Mouse (Mus musculus) heart, embryonic 13.5 days (tissue): Measurements from ENCODE around the gene Bcl9l. TPM values are rescaled to one million over a fixed set of nuclear protein-coding genes. Genes with fewer than 3 reads are reported as not detected.

ENCODE experiments used
- ATAC-seq: fragments of 200-750 bp; cut with Nextera tagmentation; 2 replicates; pipeline ENCODE4 v1.8.0; 2017; ENCODE audit warnings: moderate TSS enrichment; ENCODE audit not compliant: insufficient number of reproducible peaks, low FRiP score, low TSS enrichment; ENCODE audit errors: extremely low read depth
- H3K27ac ChIP-seq: fragments of 300-500 bp; sonication (generic); replicated peaks from 2 replicates; pipeline ENCODE4 v1.5.1; 2015; ENCODE audit warnings: moderate library complexity, mild to moderate bottlenecking, inconsistent platforms
- H3K27me3 ChIP-seq: fragments of 300-500 bp; sonication (generic); replicated peaks from 2 replicates; pipeline ENCODE4 v1.6.1; 2015; ENCODE audit warnings: mild to moderate bottlenecking, inconsistent platforms
- H3K36me3 ChIP-seq: fragments of 300-500 bp; sonication (generic); 2 replicates; pipeline ENCODE4 v1.6.1; 2015; ENCODE audit warnings: mild to moderate bottlenecking, inconsistent platforms
- H3K4me1 ChIP-seq: fragments of 300-500 bp; sonication (generic); 2 replicates; pipeline ENCODE4 v1.6.1; 2015; ENCODE audit warnings: inconsistent platforms
- H3K4me2 ChIP-seq: fragments of 300-500 bp; sonication (generic); 2 replicates; pipeline ENCODE4 v1.6.1; 2015; ENCODE audit warnings: inconsistent platforms, mild to moderate bottlenecking, moderate library complexity
- H3K4me3 ChIP-seq: fragments of 300-500 bp; sonication (generic); 2 replicates; pipeline ENCODE4 v1.5.1; 2015; ENCODE audit warnings: moderate library complexity, mild to moderate bottlenecking, inconsistent platforms
- H3K9ac ChIP-seq: fragments of 300-500 bp; sonication (generic); 2 replicates; pipeline ENCODE4 v1.6.1; 2015; ENCODE audit warnings: inconsistent platforms, mild to moderate bottlenecking, moderate library complexity
- H3K9me3 ChIP-seq: fragments of 300-500 bp; sonication (generic); 2 replicates; pipeline ENCODE4 v1.6.1; 2016; ENCODE audit warnings: inconsistent platforms
- WGBS: fragments of 180-500 bp; shearing (Covaris S2); methylation state at CpG from one replicate; pipeline ENCODE4 v1.1.7; 2015; ENCODE audit warnings: mixed read lengths; 5-methylcytosine and 5-hydroxymethylcytosine counted together
- polyA plus RNA-seq: library from polyadenylated mRNA; unstranded; fragments of >200 nt; fragmentation: Nextera tagmentation; extraction: Ambion mirVana; gene quantifications from 2 replicates; pipeline ENCODE4 v1.2.1, GENCODE M21; 2015

Bcl9l gene
- polyA plus RNA-seq, 1 experiment from 2014 or later = 9.4 TPM

DNA sequence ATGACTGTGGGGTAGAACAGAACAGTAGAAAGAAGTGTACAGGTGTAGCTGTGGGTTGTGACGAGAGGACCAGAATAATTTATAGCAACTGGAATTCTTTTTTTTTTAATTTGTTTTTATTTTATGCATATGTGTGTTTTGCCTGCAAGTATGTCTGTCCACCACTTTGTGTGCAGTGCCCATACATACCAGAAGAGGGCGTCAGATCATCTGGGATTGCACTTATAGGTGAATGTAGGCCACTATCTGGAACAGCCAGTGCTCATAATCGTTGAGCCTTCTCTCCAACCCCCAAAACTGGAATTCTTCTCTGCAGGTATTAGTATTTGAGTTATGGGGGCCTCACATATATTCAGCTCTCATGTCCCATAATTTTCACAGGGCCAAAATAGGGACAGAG lies 9.4 kb upstream of the Bcl9l start:
- Histone ChIP-seq H3K9ac (no peak overlapping the region), H3K27me3 (peaks cover 15% of the 10 kb centered on the region), H3K4me1 (peaks cover 18% of the 10 kb centered on the region), H3K4me2 (no peak overlapping the region), H3K36me3 (no peaks in the 10 kb centered on the region), H3K4me3 (no peak overlapping the region), H3K9me3 (no peaks in the 10 kb centered on the region), H3K27ac (no peak overlapping the region)
- WGBS = 56% methylated on average over 3 of the region's 3 CpGs
- no peak for ATAC-seq

DNA sequence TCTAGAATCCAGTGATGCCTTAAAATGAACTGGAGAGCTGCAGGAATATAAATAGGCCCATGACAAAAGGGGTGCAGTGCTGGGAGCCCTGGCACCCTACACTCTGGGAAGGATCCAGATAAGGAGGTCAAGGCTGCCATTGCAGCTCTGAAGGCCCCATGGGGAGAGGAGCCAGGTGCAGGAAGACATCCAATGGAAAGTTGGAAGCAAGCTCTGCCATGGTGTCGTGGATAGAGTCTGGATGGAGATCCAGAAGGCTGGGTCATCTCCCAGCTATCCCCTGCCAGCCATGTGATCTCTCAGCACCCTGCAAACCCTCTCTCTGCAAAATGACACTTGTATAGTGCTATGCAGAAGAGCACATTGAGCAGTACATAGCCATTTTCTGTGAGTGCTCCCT lies 8.3 kb upstream of the Bcl9l start:
- Histone ChIP-seq H3K4me3 (no peak overlapping the region), H3K27ac (no peak overlapping the region), H3K4me1 (peaks cover 18% of the 10 kb centered on the region), H3K27me3 (peaks cover 7% of the 10 kb centered on the region; the same call in 1 of the 2 replicates), H3K9me3 (no peaks in the 10 kb centered on the region), H3K9ac (0 out of 2 replicates have a peak overlapping the region, but pooled peaks have one; percentile 17), H3K36me3 (no peaks in the 10 kb centered on the region), H3K4me2 (no peak overlapping the region)
- ATAC-seq = no peak
- 40% methylated on average over 1 of the region's 1 CpGs for WGBS

DNA sequence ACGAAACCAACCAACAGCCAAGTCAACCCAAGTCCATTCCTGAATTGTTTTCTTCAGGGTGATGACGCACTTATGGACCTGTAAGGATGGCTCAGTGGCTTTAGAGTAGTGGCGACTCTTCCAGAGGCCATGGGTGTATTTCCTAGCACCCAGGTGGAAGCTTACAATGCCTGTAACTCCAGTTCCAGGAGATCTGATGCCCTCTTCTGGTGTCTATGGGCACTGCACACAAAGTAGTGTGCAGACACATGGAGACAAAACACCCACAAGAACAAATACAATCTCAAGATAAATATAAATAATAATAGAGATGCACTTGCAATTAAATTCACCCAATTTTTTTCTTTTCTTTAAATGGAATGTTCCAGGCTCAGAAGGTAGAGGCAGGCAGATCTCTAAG lies 6.7 kb upstream of the Bcl9l start:
- Histone ChIP-seq H3K9me3 (no peaks in the 10 kb centered on the region), H3K9ac (no peak overlapping the region), H3K4me1 (peaks cover 26% of the 10 kb centered on the region), H3K36me3 (no peaks in the 10 kb centered on the region), H3K27ac (no peak overlapping the region), H3K27me3 (0 out of 2 replicates have a peak, but pooled peaks cover 2% of the 10 kb centered on the region), H3K4me2 (no peak overlapping the region), H3K4me3 (no peak overlapping the region)
- ATAC-seq = no peak
- WGBS = 94% methylated on average over 3 of the region's 3 CpGs

DNA sequence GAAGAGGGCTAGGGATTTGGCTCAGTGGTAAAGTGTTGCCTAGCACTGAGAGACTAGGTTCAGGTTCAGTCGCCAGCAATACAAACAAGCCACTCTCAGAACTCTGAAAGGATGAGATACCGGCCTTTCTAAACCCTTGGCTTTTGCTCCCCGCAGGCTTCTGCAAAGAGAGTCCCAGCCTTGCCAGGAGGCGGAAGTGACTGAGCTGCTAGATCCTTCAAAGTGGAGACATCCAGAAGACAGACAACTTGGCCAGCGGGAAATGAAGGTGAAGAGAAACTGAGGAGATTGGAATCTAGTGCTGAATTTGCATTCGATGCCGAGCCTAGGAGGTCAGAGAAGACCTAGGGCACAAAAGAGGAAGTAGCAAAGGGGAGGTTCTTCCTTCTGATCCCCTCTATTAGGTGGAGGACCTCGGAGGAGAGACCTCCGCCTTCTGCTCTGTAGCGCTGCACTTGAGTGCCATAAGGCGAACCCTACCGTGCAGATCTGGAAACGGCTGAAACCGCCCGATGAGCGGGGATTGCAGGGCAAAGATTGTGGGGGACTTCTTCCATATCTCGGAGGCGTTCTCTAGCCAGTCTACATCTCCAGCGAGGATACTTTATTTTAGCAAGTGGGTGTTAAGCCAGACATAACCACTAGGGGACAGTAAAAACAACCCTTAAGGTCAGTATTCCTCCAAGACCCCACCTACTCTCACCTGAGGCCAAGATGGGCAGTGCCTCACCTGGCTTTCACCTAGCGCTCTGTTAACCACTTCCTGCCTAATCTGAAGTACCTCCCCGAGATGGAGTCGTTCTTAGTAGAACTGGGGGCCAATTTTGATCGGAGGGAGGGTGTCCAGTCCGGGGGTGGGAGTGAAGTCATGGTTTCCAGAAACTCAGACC lies 5.0 kb upstream of the Bcl9l start:
- Histone ChIP-seq H3K9me3 (no peaks in the 10 kb centered on the region), H3K36me3 (no peaks in the 10 kb centered on the region), H3K9ac (peak overlapping the region; percentile 90), H3K4me2 (peak overlapping the region; percentile 90), H3K27me3 (no peaks in the 10 kb centered on the region), H3K4me1 (peaks cover 33% of the 10 kb centered on the region), H3K4me3 (peak overlapping the region; percentile 71), H3K27ac (peak overlapping the region; percentile 99)
- WGBS = 4% methylated on average over 24 of the region's 24 CpGs
- no peak for ATAC-seq

DNA sequence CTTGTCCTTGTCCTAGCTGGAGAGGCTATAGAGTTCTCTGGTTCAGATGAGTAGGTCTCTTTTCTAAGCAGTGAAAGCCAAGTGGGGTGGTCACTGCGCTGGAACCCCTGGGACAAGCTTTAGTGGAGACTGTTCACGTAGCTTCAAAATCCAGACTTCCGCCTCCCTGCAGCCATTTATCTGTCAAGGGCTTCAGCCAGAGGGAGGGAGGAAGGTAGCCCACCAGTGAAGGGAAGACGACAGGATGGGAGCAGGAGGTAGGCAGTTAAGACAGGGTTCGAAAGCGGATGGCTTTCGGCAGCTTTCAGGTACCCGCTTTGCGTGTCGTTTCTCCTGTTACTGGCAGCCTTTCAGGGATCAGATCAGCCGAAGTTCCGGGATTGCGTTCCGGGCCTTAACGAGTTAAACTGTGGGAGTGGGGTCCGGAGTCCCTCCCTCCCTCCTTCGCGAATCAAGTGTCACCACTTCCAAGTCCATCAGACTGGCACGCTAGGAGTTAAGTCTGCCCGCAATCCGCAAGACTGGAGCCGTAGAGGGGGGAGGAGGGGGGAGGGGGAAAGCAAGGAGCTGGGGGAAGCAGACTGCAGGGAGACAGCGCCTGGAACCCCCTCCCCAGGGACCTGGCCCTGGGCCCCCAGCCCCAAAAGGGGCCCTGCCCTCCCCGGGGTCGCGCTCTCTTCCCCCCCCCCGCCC lies 4.2 kb upstream of the Bcl9l start:
- peak overlapping the region; percentile 99 for H3K27ac ChIP-seq
- 1% methylated on average over 22 of the region's 27 CpGs for WGBS
- peak; percentile 25; the same call in 1 of the 2 replicates for ATAC-seq
- peak overlapping the region; percentile 90 for H3K4me2 ChIP-seq
- H3K9ac ChIP-seq = peak overlapping the region; percentile 90
- H3K9me3 ChIP-seq = no peaks in the 10 kb centered on the region
- H3K36me3 ChIP-seq = no peaks in the 10 kb centered on the region
- peaks cover 33% of the 10 kb centered on the region for H3K4me1 ChIP-seq
- H3K27me3 ChIP-seq = no peaks in the 10 kb centered on the region
- H3K4me3 ChIP-seq = peak overlapping the region; percentile 71

DNA sequence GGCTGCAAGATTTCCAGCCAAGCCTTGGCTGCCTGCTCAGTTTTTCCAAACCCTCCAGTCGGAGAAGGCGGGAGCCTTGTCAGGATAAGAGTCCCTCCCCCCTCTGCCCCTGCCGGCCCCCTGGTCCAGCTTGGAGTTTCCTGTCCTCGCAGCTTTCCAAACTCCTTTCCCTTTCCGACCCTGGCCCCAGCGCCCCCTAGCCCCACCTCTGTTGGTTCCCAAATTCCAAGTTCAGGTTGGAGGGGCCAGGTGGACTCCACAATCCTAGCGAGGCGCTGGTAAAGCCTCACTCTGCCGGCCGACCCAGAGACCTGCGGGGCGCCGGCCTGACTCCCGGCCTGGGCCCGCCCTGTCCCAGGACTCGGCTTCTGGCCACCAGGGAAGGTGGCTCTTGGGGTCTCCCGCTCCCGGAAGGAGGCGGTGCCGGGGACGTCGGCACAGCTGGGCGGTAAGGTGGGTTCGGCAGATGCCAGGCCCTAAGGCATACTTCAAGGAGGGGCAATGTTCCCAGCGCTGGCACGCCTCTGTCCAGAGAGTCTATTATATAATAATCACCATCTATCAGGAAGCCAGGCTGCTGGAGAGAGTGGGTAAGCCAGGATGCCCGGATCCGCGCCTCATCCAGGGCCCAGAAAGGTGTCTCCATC lies 3.5 kb upstream of the Bcl9l start:
- Histone ChIP-seq H3K4me2 (peak overlapping the region; percentile 90), H3K9ac (peak overlapping the region; percentile 90), H3K36me3 (no peaks in the 10 kb centered on the region), H3K4me3 (peak overlapping the region; percentile 71), H3K9me3 (no peaks in the 10 kb centered on the region), H3K27me3 (no peaks in the 10 kb centered on the region), H3K27ac (peak overlapping the region; percentile 99), H3K4me1 (peaks cover 33% of the 10 kb centered on the region)
- under 1% methylated on average over 29 of the region's 29 CpGs for WGBS
- ATAC-seq = peak; percentile 18; the same call in 1 of the 2 replicates

DNA sequence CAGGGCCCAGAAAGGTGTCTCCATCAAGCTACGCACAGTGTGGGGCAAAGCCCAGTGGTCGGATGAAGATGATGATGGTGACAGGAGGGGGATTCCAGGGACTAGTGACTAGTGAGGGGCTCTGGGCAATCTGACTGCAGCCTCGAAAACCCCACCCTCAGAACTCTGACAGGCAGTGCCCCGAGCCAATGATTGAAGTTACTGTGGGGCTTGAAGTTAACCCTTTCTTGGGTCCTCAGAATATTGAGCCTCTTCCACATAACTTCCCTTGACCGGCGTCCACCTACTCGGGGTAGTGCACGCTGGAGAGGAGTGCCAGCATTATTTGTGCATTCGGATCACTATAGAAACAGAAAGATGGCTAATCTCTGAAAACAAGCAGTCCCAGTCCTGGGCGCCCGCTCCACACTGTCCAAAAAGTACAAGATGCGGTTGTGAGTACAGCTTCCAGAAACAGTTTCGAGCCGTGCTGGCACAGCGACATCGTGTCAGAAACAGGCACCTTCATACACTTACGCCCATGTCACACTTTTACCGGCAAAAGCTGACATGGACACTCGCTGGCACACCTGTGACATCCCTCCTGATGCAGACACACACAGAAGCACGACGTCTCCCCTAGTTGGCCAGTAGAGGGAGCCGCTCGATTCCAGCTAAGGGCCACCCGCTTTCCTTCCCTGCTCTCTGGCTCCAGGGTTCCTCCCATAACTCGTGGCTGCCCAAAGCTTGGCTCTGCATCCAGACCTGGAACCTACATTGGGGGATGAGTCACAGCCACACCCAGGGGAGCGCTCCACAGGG lies 2.8 kb upstream of the Bcl9l start:
- WGBS = under 1% methylated on average over 26 of the region's 26 CpGs
- H3K27me3 ChIP-seq = no peaks in the 10 kb centered on the region
- H3K9me3 ChIP-seq = no peaks in the 10 kb centered on the region
- H3K4me1 ChIP-seq = peaks cover 33% of the 10 kb centered on the region
- peak overlapping the region; percentile 71 for H3K4me3 ChIP-seq
- H3K36me3 ChIP-seq = no peaks in the 10 kb centered on the region
- no peak for ATAC-seq
- peak overlapping the region; percentile 99 for H3K27ac ChIP-seq
- peak overlapping the region; percentile 90 for H3K9ac ChIP-seq
- H3K4me2 ChIP-seq = peak overlapping the region; percentile 90

DNA sequence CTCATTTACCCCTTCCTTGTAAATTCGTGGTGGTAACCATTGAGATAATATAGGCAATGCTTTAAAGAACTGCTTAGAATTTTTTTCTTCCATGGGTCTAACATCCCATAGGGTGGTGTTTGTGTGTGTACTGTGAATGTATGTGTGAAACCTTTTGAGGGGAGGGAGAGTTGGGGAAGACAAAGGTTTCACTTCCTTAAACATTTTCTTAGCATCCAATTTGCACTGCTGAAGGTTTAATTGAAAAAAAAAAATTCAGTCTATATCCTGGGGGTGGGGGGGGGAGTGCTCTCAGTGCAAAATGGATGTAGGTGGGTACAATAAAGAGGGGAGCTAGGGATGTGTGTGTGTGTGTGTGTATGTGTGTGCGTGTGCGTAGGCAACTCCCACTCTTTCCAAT lies 513 bp upstream of the Bcl9l start:
- H3K4me2 ChIP-seq = peak overlapping the region; percentile 83

DNA sequence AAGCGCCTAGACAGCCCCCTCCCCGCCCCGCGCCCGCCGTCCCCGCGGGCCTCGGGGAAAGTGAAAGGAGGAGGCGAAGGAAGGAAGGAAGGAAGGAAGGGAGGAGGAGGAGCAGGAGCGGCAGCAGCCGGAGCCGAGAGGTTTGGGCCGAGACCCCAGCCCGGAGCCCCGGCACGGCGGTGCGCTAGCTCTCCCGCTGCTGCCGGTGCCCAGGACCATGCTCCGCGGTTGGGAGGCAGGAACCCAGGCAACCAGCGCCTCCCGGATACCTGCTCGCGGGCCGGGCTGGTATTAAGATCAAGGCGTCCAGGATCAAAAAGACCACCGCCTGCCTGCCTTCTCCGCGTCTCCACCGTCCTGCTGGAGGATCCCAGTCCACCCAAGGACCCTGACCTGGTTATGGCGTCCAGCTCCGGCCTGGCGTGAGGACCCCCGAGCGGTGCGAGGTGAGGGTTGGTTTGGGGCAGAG lies 450 bp downstream of the Bcl9l start:
- no peaks in the 10 kb centered on the region for H3K9me3 ChIP-seq
- under 1% methylated on average over 32 of the region's 39 CpGs for WGBS
- H3K4me1 ChIP-seq = peaks cover 57% of the 10 kb centered on the region
- H3K4me2 ChIP-seq = peak overlapping the region; percentile 83
- H3K27me3 ChIP-seq = no peaks in the 10 kb centered on the region
- peak overlapping the region; percentile 99 for H3K9ac ChIP-seq
- ATAC-seq = no peak
- no peaks in the 10 kb centered on the region for H3K36me3 ChIP-seq
- peak overlapping the region; percentile 99 for H3K4me3 ChIP-seq
- peak overlapping the region; percentile 91 for H3K27ac ChIP-seq

More for the DNA sequence above, 513 bp upstream of the Bcl9l start:
- Histone ChIP-seq H3K9me3 (no peaks in the 10 kb centered on the region), H3K36me3 (no peaks in the 10 kb centered on the region), H3K4me3 (peak overlapping the region; percentile 99), H3K27ac (peak overlapping the region; percentile 91), H3K9ac (peak overlapping the region; percentile 99), H3K27me3 (no peaks in the 10 kb centered on the region), H3K4me1 (peaks cover 54% of the 10 kb centered on the region)
- ATAC-seq = no peak
- 6% methylated on average over 3 of the region's 3 CpGs for WGBS

DNA sequence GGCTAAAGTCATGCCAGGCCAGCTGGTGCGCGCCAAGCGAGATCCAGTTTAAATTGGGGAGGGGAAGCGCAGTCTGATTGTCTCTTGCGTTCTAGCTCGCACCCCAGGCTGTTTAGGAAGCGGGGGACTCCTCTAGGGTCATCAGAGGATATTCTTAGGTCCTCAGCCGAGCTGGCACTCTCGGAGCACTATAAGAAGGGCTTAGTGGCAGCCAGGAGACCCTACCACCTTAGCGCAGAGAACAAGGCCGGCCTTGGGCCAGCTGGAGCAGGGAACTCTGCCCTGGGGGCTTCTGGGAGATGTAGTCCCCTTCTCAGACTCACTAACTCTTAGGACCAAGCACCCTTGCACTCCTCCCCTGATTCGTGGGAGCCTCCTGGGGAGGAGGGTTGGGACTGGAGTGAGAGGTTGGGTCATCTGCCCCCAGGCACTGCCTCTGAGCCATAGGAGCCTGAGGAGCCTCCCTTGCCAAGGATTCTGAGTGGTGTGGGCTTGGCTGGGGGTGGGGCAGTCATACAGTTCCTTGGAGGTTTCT lies 952 bp downstream of the Bcl9l start:
- H3K9me3 ChIP-seq = no peaks in the 10 kb centered on the region
- H3K27ac ChIP-seq = peak overlapping the region; percentile 91
- no peaks in the 10 kb centered on the region for H3K36me3 ChIP-seq
- peaks cover 62% of the 10 kb centered on the region for H3K4me1 ChIP-seq
- H3K4me2 ChIP-seq = peak overlapping the region; percentile 83
- H3K9ac ChIP-seq = peak overlapping the region; percentile 99
- 1% methylated on average over 12 of the region's 12 CpGs for WGBS
- H3K4me3 ChIP-seq = peak overlapping the region; percentile 99
- no peaks in the 10 kb centered on the region for H3K27me3 ChIP-seq
- ATAC-seq = no peak
